Mouse (Mus musculus) heart, adult 2 months (tissue): ENCODE measurements around the gene Jaml. TPM values are rescaled to one million over a fixed set of nuclear protein-coding genes. Genes with fewer than 3 reads are reported as not detected.

Experiments
- DNase-seq, 2 experiments: peaks; one replicate each; pipeline ENCODE4 v3.0.0; 2021
- H3K27ac ChIP-seq: fragments of 200-600 bp; 2 replicates; pipeline ENCODE4 v1.8.1; 2022
- H3K27me3 ChIP-seq: fragments of 200-500 bp; 2 replicates; pipeline ENCODE4 v1.6.1; 2012; ENCODE audit warnings: mild to moderate bottlenecking, low read length, inconsistent platforms, mixed read lengths; ENCODE audit not compliant: control insufficient read depth, insufficient read depth
- H3K36me3 ChIP-seq: fragments of 200-500 bp; 2 replicates; pipeline ENCODE4 v1.6.1; 2012; ENCODE audit warnings: low read length, inconsistent platforms; ENCODE audit not compliant: control insufficient read depth, insufficient read depth
- H3K4me1 ChIP-seq: fragments of 200-500 bp; 2 replicates; pipeline ENCODE4 v1.6.1; 2011; ENCODE audit warnings: low read length; ENCODE audit not compliant: control insufficient read depth, insufficient read depth
- H3K4me3 ChIP-seq: fragments of 200-600 bp; 2 replicates; pipeline ENCODE4 v1.8.1; 2022
- H3K79me2 ChIP-seq: fragments of 200-500 bp; replicated peaks from 2 replicates; pipeline ENCODE4 v1.6.1; 2012; ENCODE audit warnings: mild to moderate bottlenecking, inconsistent platforms, low read length, moderate library complexity, mixed read lengths; ENCODE audit not compliant: control insufficient read depth, insufficient read depth
- H3K9ac ChIP-seq: fragments of 200-500 bp; 2 replicates; pipeline ENCODE4 v1.6.1; 2012; ENCODE audit warnings: low read depth, mild to moderate bottlenecking, control low read depth, inconsistent platforms, low read length, mixed read lengths
- CTCF ChIP-seq: fragments of 200-600 bp; IDR thresholded peaks from 2 replicates; pipeline ENCODE4 v1.8.1; 2022; ENCODE audit warnings: antibody characterized with exemption, mild to moderate bottlenecking, moderate library complexity
- EP300 ChIP-seq: fragments of 200-500 bp; IDR thresholded peaks from 2 replicates; pipeline ENCODE4 v1.6.1; 2011; ENCODE audit warnings: low read depth, low read length, control low read depth; ENCODE audit not compliant: insufficient read depth
- POLR2A ChIP-seq: fragments of 200-500 bp; IDR thresholded peaks from 2 replicates; pipeline ENCODE4 v1.6.1; 2011; ENCODE audit warnings: mild to moderate bottlenecking, low read depth, low read length, control low read depth; ENCODE audit not compliant: insufficient read depth
- WGBS: fragments of 180-500 bp; shearing (Covaris S2); methylation state at CpG from one replicate; pipeline ENCODE4 v1.1.7; 2018; 5-methylcytosine and 5-hydroxymethylcytosine counted together
- intact Hi-C: fragments of 180-260 bp; cut with DNase I; formaldehyde crosslinking; loops from one replicate; pipeline ENCODE4 v1.15.1; 2025
- polyA plus RNA-seq: library from polyadenylated mRNA; depleted of rRNA; stranded (reverse); fragments of >200 nt; gene quantifications from 2 replicates; pipeline ENCODE4 v1.2.3, GENCODE M21; 2012
- total RNA-seq, 2 experiments: library from RNA; stranded (reverse); gene quantifications; 2 replicates each; pipeline ENCODE4 v1.2.3; 2021

The Jaml gene
- total and polyA plus RNA-seq, 3 experiments = 0.14 to 0.29 (median 0.20) TPM

- intact Hi-C loops = no loop called here
- no peak overlapping the region for H3K27ac ChIP-seq
- H3K27me3 ChIP-seq = no peaks in the 10 kb centered on the region; the same call in 1 of the 2 replicates
- TF ChIP-seq CTCF = no peak
- TF ChIP-seq EP300 = no peak
- TF ChIP-seq POLR2A = no peak
- H3K36me3 ChIP-seq = no peaks in the 10 kb centered on the region
- H3K79me2 ChIP-seq = no peaks in the 10 kb centered on the region
- no peak for DNase-seq
- no peak overlapping the region for H3K4me3 ChIP-seq
- 85% methylated on average over 6 of the region's 6 CpGs for whole genome bisulfite sequencing
- H3K4me1 ChIP-seq = peaks cover 1% of the 10 kb centered on the region; the same call in 1 of the 2 replicates
- no peak overlapping the region for H3K9ac ChIP-seq
These were observed 41.6 kb downstream of the Jaml start for GRCm38 (mm10) chr9:45120567-45120966.

GRCm38 (mm10) chr9:45121001-45121400, 42.0 kb downstream of the Jaml start:
- H3K79me2 ChIP-seq = no peaks in the 10 kb centered on the region
- H3K27ac ChIP-seq = no peak overlapping the region
- H3K4me1 ChIP-seq = peaks cover 1% of the 10 kb centered on the region; the same call in 1 of the 2 replicates
- no peak overlapping the region for H3K9ac ChIP-seq
- WGBS = 57% methylated on average over 6 of the region's 6 CpGs
- intact Hi-C loops = loop anchor here (1.0 kb wide), 1 partner anchor 25 kb away; no protein-coding TSS in a partner anchor
- TF ChIP-seq CTCF = no peak
- no peak for TF ChIP-seq EP300
- no peak for TF ChIP-seq POLR2A
- H3K36me3 ChIP-seq = no peaks in the 10 kb centered on the region
- no peaks in the 10 kb centered on the region; the same call in 1 of the 2 replicates for H3K27me3 ChIP-seq
- H3K4me3 ChIP-seq = no peak overlapping the region
- no peak for DNase-seq

- no peak overlapping the region for H3K27ac ChIP-seq
- H3K36me3 ChIP-seq = no peaks in the 10 kb centered on the region
- no peak for TF ChIP-seq POLR2A
- TF ChIP-seq EP300 = peak; percentile 59; the same call in 1 of the 2 replicates
- TF ChIP-seq CTCF = peak; percentile 83
- intact Hi-C loops = loop anchor here (1.0 kb wide), 1 partner anchor 25 kb away; no protein-coding TSS in a partner anchor
- H3K27me3 ChIP-seq = no peaks in the 10 kb centered on the region; the same call in 1 of the 2 replicates
- DNase-seq = peak; percentile 74
- no peaks in the 10 kb centered on the region for H3K79me2 ChIP-seq
- no peak overlapping the region for H3K9ac ChIP-seq
- peaks cover 1% of the 10 kb centered on the region; the same call in 1 of the 2 replicates for H3K4me1 ChIP-seq
- 5% methylated on average over 10 of the region's 10 CpGs for WGBS
- no peak overlapping the region for H3K4me3 ChIP-seq
These were observed 42.8 kb downstream of the Jaml start for GRCm38 (mm10) chr9:45121769-45122168.

GRCm38 (mm10) chr9:45122209-45122761, 43.3 kb downstream of the Jaml start:
- WGBS = 22% methylated on average over 9 of the region's 9 CpGs
- no peaks in the 10 kb centered on the region for H3K79me2 ChIP-seq
- no peak overlapping the region for H3K9ac ChIP-seq
- TF ChIP-seq CTCF = no peak
- no peak for TF ChIP-seq EP300
- TF ChIP-seq POLR2A = no peak
- intact Hi-C loops = no loop called here
- DNase-seq = peak; percentile 44 to 70
- H3K27ac ChIP-seq = no peak overlapping the region
- no peaks in the 10 kb centered on the region for H3K36me3 ChIP-seq
- no peak overlapping the region for H3K4me3 ChIP-seq
- H3K4me1 ChIP-seq = peaks cover 1% of the 10 kb centered on the region; the same call in 1 of the 2 replicates
- no peaks in the 10 kb centered on the region for H3K27me3 ChIP-seq

GRCm38 (mm10) chr9:45125211-45125610, 46.2 kb downstream of the Jaml start:
- 87% methylated on average over 14 of the region's 14 CpGs for WGBS
- H3K36me3 ChIP-seq = no peaks in the 10 kb centered on the region
- no peak overlapping the region for H3K4me3 ChIP-seq
- DNase-seq = no peak
- no peaks in the 10 kb centered on the region for H3K27me3 ChIP-seq
- H3K9ac ChIP-seq = no peak overlapping the region
- peaks cover 1% of the 10 kb centered on the region; the same call in 1 of the 2 replicates for H3K4me1 ChIP-seq
- no peak overlapping the region for H3K27ac ChIP-seq
- TF ChIP-seq POLR2A (no peak), EP300 (no peak), CTCF (no peak)
- no peaks in the 10 kb centered on the region for H3K79me2 ChIP-seq
- intact Hi-C loops = no loop called here

- WGBS = 36% methylated on average over 7 of the region's 7 CpGs
- H3K79me2 ChIP-seq = no peaks in the 10 kb centered on the region
- TF ChIP-seq EP300 (no peak), CTCF (no peak), POLR2A (no peak)
- H3K4me3 ChIP-seq = no peak overlapping the region
- no peaks in the 10 kb centered on the region for H3K36me3 ChIP-seq
- H3K4me1 ChIP-seq = peaks cover under 1% of the 10 kb centered on the region; the same call in 1 of the 2 replicates
- DNase-seq = no peak
- intact Hi-C loops = no loop called here
- H3K27ac ChIP-seq = no peak overlapping the region
- H3K27me3 ChIP-seq = no peaks in the 10 kb centered on the region; the same call in 1 of the 2 replicates
- H3K9ac ChIP-seq = no peak overlapping the region
These were observed 48.0 kb downstream of the Jaml start for GRCm38 (mm10) chr9:45126941-45127340.
